Mouse (Mus musculus): ENCODE data around the gene a.

DNA sequence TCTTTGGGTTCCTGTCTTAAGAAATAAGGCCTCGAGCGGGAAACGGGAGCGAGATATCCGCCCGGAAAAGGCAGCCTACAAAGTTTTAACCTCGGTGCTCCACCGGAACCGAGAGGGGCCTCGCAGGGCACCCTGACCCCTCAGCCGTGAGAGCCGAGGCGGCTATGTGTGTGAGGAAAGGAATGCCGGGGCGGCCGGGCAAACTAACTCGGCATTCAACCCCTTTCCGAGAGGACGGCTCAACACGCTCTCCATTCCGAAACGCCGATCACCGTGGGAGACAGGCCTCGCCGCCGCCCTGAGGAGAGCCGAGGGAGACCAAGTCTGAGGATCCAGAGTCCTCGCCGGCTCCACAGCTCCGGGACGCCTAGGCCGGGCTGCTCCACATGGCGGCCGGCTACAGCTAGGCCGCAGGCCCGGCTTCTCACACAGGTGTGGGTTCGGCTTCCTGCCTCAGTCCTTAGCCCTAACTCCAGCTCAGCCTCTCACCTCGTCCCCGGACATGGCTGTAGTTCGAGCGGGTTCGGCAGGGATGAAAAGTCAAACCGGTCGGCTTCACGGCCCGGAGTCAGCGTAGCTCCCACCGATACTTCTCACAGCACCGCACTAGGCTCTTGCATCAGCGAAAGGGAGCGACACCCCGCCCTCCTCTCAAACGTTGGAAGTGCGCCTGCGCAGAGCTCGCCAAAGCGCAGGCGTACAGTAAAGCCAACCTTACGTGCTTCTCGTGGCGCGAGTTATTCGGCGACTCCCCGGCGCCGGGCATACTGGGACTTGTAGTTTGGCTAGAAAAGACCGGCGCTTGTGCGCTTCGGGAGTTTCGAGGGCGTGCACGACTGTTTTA lies 101.2 kb downstream of the a start, which contains the start of gene Eif2s2:
- TF ChIP-seq CTCF (IDR thresholded peaks at IDR 0.05; ENCODE audit: low read depth, low read length) (no peak), POLR2AphosphoS5 (IDR thresholded peaks at IDR 0.05; ENCODE audit: insufficient replicate concordance, low read depth, low read length) (no peak), GATA1 (IDR thresholded peaks at IDR 0.05; ENCODE audit: borderline replicate concordance, low read length) (no peak), TAL1 (conservative IDR thresholded peaks at IDR 0.05; ENCODE audit: low read depth, low read length) (no peak)

Data from G1E (cell line).